Mouse (Mus musculus) megakaryocyte, embryonic 14.5 days (primary cell): ENCODE measurements around the gene Nags. TPM values are rescaled to one million over a fixed set of nuclear protein-coding genes. Genes with fewer than 3 reads are reported as not detected.

Source experiments
- H3K27me3 ChIP-seq: replicated peaks from 2 replicates; pipeline ENCODE3; 2012; ENCODE audit warnings: inconsistent platforms
- H3K36me3 ChIP-seq: replicated peaks from 2 replicates; pipeline ENCODE3; 2012; ENCODE audit warnings: low read length, inconsistent platforms, mixed read lengths
- H3K4me1 ChIP-seq: 2 replicates; pipeline ENCODE4 v1.6.1; 2012; ENCODE audit warnings: inconsistent platforms
- H3K4me3 ChIP-seq: replicated peaks from 2 replicates; pipeline ENCODE3; 2012; ENCODE audit warnings: moderate library complexity, mild to moderate bottlenecking, inconsistent platforms
- H3K9me3 ChIP-seq: 2 replicates; pipeline ENCODE4 v1.6.1; 2012; ENCODE audit warnings: inconsistent platforms
- FLI1 ChIP-seq: IDR thresholded peaks from 2 replicates; pipeline ENCODE4 v1.6.1; 2012; ENCODE audit warnings: low read length, inconsistent platforms, mixed read lengths
- GATA1 ChIP-seq: IDR thresholded peaks from 3 replicates; pipeline ENCODE4 v1.6.1; 2012; ENCODE audit warnings: mixed read lengths, low read length, inconsistent platforms, borderline replicate concordance
- polyA plus RNA-seq: library from polyadenylated mRNA; stranded (reverse); fragments of >175 nt; gene quantifications from 2 replicates; pipeline ENCODE4 v1.2.3, GENCODE M21; 2012; ENCODE audit warnings: low replicate concordance; ENCODE audit not compliant: insufficient read depth

The Nags gene
- polyA plus RNA-seq, 1 experiment, result not detected

DNA sequence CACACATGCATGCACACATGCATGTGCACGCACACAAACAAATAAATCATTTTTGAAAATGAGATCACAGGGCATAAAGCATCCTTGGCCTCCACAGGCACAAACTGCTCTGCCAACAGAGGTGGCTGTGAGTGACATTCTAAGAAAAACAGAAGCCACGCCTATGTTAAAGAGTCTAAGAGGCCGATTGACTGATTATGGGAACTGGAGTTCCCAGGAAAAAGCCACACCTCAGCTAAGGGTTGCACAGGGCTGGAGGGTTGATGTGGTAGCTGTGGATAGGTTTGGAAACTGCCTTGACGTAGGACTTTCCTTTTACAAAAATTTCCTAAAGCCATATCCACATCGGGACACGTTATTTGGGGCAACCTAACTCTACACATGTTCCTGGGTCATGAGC lies 27.9 kb upstream of the Nags start:
- Histone ChIP-seq H3K27me3 (peaks cover 42% of the 10 kb centered on the region), H3K36me3 (no peaks in the 10 kb centered on the region), H3K9me3 (peaks cover 8% of the 10 kb centered on the region), H3K4me3 (no peak overlapping the region), H3K4me1 (no peaks in the 10 kb centered on the region)
- TF ChIP-seq GATA1 (no peak), FLI1 (no peak)

DNA sequence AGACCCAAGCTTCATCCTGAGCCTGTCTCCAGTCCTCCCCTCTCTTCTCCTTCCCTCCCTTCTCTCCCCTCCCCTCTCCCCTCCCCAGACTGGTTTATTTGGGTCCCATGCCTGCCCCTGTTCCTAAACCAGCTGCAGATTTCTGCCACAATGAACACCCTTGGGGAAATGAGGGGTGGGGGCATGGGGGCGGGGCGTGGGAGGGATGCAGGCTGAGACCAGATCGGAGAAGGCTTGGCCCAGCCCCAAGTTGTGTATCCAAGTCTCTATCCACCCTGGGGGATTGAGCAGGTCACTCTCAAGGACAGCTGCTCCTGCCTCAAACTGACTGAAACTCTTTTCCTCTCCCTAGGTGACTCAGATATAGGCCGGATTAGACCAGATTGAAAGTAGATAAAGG lies 10.8 kb upstream of the Nags start:
- H3K4me1 ChIP-seq, result peaks cover 17% of the 10 kb centered on the region
- no peaks in the 10 kb centered on the region for H3K9me3 ChIP-seq
- no peaks in the 10 kb centered on the region for H3K36me3 ChIP-seq
- peaks cover 54% of the 10 kb centered on the region for H3K27me3 ChIP-seq
- H3K4me3 ChIP-seq, result no peak overlapping the region
- no peak for TF ChIP-seq GATA1
- TF ChIP-seq FLI1, result no peak

DNA sequence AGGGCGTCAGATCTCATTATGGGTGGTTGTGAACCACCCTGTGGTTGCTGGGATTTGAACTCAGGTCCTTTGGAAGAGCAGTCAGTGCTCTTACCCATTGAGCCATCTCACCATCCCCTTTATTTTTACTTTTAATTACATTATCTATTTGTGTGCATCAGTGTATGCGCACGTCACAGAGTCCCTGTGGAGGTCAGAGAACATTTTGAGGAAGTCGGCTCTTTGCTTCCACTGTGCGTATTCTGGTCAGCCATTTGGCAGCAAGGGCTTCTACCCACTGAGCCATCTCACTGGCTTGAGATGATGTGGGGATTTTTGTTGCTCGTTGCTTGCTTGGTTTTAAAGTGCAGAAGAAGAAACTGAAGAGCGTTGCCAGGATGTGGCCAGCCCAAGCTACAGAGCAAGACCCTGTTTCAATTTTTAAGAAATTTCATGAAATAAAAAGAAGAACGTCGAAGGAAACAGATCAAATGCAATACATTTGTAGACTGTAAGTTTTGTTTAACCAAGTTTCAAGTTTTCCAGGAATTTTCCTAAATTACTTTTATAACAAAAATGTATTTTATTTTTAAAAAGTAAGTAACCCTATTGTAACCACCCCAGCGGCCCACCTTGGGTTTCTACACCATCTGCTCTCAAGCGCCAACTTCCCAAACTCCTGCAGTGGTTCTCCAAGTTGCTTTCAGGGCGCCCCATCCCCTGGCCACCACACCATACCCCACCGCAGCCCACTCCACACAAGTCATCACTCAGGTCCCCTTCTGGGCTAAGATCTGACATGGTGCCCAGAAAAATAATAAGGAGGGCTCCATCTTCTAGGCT lies 7.5 kb upstream of the Nags start:
- peaks cover 17% of the 10 kb centered on the region for H3K4me1 ChIP-seq
- peaks cover 42% of the 10 kb centered on the region for H3K27me3 ChIP-seq
- peak overlapping the region; percentile 85 for H3K4me3 ChIP-seq

DNA sequence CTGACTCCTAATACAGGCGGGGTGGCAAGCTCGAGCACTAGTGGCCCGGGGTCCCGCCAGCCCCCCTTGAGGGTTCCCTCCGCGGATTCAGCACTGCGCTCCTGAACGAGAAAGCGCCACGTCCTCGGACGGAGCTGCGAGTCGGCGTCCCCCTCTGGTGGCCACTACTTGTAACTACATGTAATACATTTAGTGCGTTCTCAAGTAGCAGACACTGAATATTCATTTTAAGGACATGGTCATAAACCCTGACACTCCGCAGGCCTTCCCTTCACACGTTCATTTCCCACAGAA lies 6.9 kb upstream of the Nags start:
- peak overlapping the region; percentile 85 for H3K4me3 ChIP-seq
- TF ChIP-seq FLI1, result no peak
- no peak for TF ChIP-seq GATA1
- no peaks in the 10 kb centered on the region for H3K36me3 ChIP-seq
- peaks cover 44% of the 10 kb centered on the region for H3K27me3 ChIP-seq
- H3K9me3 ChIP-seq, result no peaks in the 10 kb centered on the region
- peaks cover 17% of the 10 kb centered on the region for H3K4me1 ChIP-seq

More for the DNA sequence above, 7.5 kb upstream of the Nags start:
- Histone ChIP-seq H3K9me3 (no peaks in the 10 kb centered on the region), H3K36me3 (no peaks in the 10 kb centered on the region)
- TF ChIP-seq GATA1 (no peak), FLI1 (no peak)

DNA sequence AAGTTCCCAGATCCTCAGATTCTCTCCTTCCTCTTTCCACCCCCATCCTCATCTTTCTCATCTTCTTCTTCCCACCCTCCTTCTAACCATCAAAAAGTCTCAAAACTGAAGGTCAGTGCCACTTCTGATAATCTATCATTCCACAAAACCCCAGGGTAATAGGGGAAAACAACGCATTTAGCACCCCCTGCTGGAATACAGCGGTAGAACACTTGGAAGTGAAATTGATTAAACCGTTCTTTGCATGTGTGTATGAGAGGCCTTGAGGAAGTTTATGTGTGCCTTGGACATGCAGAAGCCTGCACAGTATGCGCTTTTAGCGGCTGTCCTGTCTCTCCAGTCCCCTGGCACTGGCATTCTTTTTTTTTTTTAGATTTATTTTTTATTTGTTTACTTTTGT lies 4.8 kb upstream of the Nags start:
- Histone ChIP-seq H3K9me3 (no peaks in the 10 kb centered on the region), H3K27me3 (peaks cover 47% of the 10 kb centered on the region), H3K36me3 (no peaks in the 10 kb centered on the region), H3K4me1 (peaks cover 23% of the 10 kb centered on the region), H3K4me3 (no peak overlapping the region)
- TF ChIP-seq FLI1, result no peak
- no peak for TF ChIP-seq GATA1

DNA sequence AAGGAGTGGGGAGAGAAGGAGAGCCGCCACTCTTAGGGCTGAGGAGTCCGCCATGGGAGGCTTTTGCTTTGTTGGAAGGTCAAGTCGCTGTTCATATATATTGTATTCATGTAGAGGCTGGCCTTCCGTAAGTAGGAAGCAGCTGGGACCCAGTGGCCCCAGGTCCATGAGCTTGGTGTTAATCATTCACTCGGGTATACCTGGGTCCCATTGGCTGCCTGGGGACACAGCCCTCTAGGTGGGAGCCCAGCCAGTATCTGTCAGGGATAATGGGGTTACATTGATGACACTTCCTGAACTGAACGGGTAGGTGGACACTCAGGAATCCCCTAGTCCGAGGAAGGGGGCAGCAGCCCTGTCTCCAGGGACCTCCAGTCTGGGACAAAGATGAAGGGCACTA lies 3.0 kb upstream of the Nags start:
- Histone ChIP-seq H3K9me3 (no peaks in the 10 kb centered on the region), H3K36me3 (no peaks in the 10 kb centered on the region), H3K4me1 (peaks cover 32% of the 10 kb centered on the region), H3K27me3 (peaks cover 57% of the 10 kb centered on the region), H3K4me3 (no peak overlapping the region)
- TF ChIP-seq GATA1 (no peak), FLI1 (no peak)

DNA sequence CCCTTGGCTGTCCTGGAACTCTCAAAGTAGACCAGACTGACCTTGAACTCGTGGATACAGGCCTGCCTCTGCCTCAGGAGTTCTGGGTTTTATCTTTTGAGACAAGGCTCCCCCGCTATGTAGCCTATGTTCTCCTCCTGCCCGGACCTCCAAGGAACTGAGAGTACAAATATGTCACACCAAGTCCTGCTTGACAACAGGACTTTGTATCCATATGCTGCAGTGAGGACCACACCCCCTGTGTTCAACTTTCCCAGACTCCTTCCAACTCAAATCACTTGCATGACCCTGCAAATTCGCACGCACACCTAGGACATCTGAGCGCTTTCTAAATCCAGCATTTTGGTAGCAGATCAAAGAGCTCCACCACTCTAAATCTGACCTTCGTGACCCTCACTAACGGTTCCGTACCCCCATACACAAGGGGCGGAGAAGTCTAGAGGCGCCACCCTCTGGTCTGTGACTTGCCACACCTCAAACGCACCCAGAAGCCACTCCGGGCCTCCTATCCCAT lies 299 bp upstream of the Nags start:
- Histone ChIP-seq H3K4me3 (peak overlapping the region; percentile 85), H3K9me3 (no peaks in the 10 kb centered on the region), H3K27me3 (peaks cover 70% of the 10 kb centered on the region), H3K36me3 (no peaks in the 10 kb centered on the region), H3K4me1 (peaks cover 33% of the 10 kb centered on the region)
- TF ChIP-seq FLI1, result no peak

DNA sequence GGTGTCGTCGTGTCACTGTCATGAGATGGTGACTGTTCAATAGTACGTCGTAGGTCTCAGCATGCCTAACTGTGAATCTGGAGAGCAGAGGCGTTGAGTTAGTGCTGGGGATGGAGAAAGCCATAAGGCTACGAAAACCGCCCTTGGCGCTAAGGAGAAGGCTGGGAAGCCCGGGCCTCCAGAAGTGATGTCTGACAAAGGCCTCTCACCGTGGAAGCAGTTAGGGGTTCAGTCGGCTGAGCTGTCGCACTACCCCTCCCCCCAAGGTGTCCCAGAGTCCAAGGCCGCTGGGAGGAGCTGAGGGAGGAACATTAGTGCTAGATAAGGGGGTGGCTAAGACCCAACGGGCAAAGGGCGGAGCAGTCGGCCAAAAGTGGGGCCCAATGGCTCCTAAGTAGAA lies 692 bp downstream of the Nags start:
- Histone ChIP-seq H3K36me3 (no peaks in the 10 kb centered on the region), H3K4me3 (peak overlapping the region; percentile 85)

DNA sequence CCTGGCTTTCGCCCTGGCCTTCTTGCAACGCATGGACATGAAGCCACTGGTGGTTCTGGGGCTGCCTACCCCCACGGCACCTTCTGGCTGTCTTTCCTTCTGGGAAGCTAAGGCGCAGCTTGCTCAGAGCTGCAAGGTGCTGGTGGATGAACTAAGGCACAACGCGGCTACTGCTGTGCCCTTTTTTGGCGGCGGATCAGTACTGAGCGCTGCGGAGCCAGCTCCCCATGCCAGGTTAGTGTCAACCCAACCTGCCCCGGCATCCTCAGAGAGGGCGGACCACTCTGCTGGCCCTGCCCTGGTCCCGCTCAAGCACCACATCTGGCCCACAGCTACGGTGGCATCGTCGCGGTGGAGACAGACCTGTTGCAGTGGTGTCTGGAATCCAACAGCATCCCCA lies 1.2 kb downstream of the Nags start:
- H3K27me3 ChIP-seq, result peaks cover 73% of the 10 kb centered on the region
- TF ChIP-seq GATA1 (no peak), FLI1 (no peak)
- peaks cover 34% of the 10 kb centered on the region for H3K4me1 ChIP-seq
- peak overlapping the region; percentile 65 for H3K4me3 ChIP-seq
- H3K9me3 ChIP-seq, result no peaks in the 10 kb centered on the region
- H3K36me3 ChIP-seq, result no peaks in the 10 kb centered on the region

More for the DNA sequence above, 692 bp downstream of the Nags start:
- Histone ChIP-seq H3K9me3 (no peaks in the 10 kb centered on the region), H3K27me3 (peaks cover 73% of the 10 kb centered on the region), H3K4me1 (peaks cover 33% of the 10 kb centered on the region)
- no peak for TF ChIP-seq GATA1
- TF ChIP-seq FLI1, result no peak

DNA sequence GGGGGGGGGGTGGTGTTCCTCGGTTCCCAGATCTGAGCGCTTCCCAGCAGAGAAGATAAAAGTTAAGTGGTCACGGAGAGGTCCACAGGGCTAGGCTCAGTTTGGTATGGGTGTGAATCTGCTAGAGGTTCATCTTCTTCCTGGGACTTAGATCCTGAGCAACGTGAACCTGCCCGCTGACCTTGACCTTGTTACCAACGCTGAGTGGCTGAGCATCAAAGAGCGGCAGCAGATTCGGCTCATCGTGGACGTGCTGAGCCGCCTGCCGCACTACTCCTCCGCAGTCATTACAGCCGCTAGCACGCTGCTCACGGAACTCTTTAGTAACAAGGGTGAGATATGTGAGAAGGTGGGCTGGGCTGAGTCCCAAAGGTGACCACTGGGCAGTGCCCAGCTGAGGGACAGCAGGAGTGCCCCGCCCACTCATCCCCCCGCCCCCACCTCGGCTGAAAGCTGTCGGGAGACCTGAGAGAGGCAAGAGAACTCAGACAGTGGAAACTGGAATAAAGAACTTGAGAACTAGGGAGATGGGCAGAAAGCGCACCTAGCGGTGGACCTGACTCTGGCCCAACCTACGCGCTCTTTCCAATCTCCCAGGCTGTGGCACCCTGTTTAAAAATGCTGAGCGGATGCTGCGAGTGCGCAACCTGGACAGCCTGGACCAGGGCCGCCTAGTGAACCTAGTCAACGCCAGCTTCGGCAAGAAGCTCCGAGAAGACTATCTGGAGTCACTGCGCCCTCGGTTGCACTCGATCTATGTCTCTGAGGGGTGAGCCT lies 2.1 kb downstream of the Nags start:
- peaks cover 71% of the 10 kb centered on the region for H3K27me3 ChIP-seq
- peaks cover 42% of the 10 kb centered on the region for H3K4me1 ChIP-seq
- H3K36me3 ChIP-seq, result peaks cover 2% of the 10 kb centered on the region
- TF ChIP-seq FLI1 (no peak), GATA1 (no peak)
- no peaks in the 10 kb centered on the region for H3K9me3 ChIP-seq
- peak overlapping the region; percentile 56 for H3K4me3 ChIP-seq
